Mouse (Mus musculus) embryonic fibroblast, embryonic 13.5 days (primary cell): ENCODE measurements at regions not wholly inside any gene's neighbourhood (a gene's known extent, or its start where the extent isn't known, plus 50 kb on each side); places are given as distances from the start of the nearest gene placed in this dataset.

ENCODE experiments used
- CTCF ChIP-seq: IDR thresholded peaks from 2 replicates; pipeline ENCODE4 v1.5.1; 2011; ENCODE audit warnings: mild to moderate bottlenecking, control low read depth, low read length, moderate library complexity, borderline replicate concordance; ENCODE audit not compliant: insufficient read depth
- POLR2A ChIP-seq: IDR thresholded peaks from 2 replicates; pipeline ENCODE4 v1.6.1; 2011; ENCODE audit warnings: low read depth, mild to moderate bottlenecking, control low read depth, low read length, moderate library complexity

DNA sequence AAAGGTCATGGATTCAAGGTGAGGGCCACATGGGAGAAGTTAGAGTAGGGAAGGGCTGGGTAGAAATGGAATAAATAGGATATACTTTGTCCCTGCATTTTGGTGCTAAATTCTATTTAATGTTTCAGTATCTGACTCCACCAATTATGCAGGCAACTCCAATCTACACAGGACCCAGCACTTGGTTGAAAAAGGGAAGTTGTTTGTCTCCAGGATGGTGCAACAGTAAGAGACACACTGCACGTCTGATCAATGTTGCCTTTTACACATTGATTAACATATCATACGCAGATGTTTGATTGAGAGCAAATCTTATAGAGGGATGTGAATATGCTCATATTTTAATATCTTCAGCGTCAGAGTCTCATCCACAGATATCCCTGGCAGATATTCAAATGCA, 175.1 kb downstream of the Gxylt1 start:
- no peak for TF ChIP-seq CTCF
- TF ChIP-seq POLR2A = no peak
